Mouse (Mus musculus) midbrain, embryonic 15.5 days (tissue): ENCODE results near the gene Rai2. TPM values are rescaled to one million over a fixed set of nuclear protein-coding genes. Genes with fewer than 3 reads are reported as not detected.
"Not testable (repeated sequence)": the region's sequence is repeated elsewhere in the genome, so short reads cannot be mapped to it uniquely, and the experiment has no call there.

Experiments
- ATAC-seq: fragments of 200-750 bp; cut with Nextera tagmentation; replicated peaks from 2 replicates; pipeline ENCODE4 v1.8.0; 2017; ENCODE audit warnings: moderate TSS enrichment
- H3K27ac ChIP-seq: fragments of 300-500 bp; sonication (generic); 2 replicates; pipeline ENCODE4 v1.5.1; 2015; ENCODE audit warnings: mild to moderate bottlenecking, inconsistent platforms
- H3K27me3 ChIP-seq: fragments of 300-500 bp; sonication (generic); replicated peaks from 2 replicates; pipeline ENCODE4 v1.6.1; 2015; ENCODE audit warnings: inconsistent platforms
- H3K36me3 ChIP-seq: fragments of 300-500 bp; sonication (generic); replicated peaks from 2 replicates; pipeline ENCODE4 v1.6.1; 2015; ENCODE audit warnings: inconsistent platforms
- H3K4me1 ChIP-seq: fragments of 300-500 bp; sonication (generic); 2 replicates; pipeline ENCODE4 v1.6.1; 2015; ENCODE audit warnings: inconsistent platforms
- H3K4me2 ChIP-seq: fragments of 300-500 bp; sonication (generic); 2 replicates; pipeline ENCODE4 v1.6.1; 2015; ENCODE audit warnings: inconsistent platforms, mild to moderate bottlenecking, moderate library complexity
- H3K4me3 ChIP-seq: fragments of 300-500 bp; sonication (generic); 2 replicates; pipeline ENCODE4 v1.5.1; 2015; ENCODE audit warnings: mild to moderate bottlenecking, inconsistent platforms
- H3K9ac ChIP-seq: fragments of 300-500 bp; sonication (generic); 2 replicates; pipeline ENCODE4 v1.6.1; 2015; ENCODE audit warnings: mild to moderate bottlenecking, inconsistent platforms
- H3K9me3 ChIP-seq: fragments of 300-500 bp; sonication (generic); 2 replicates; pipeline ENCODE4 v1.6.1; 2016; ENCODE audit warnings: inconsistent platforms
- WGBS: fragments of 180-500 bp; shearing (Covaris S2); methylation state at CpG from one replicate; pipeline ENCODE4 v1.1.7; 2015; ENCODE audit warnings: mixed read lengths; 5-methylcytosine and 5-hydroxymethylcytosine counted together
- polyA plus RNA-seq: library from polyadenylated mRNA; unstranded; fragments of >200 nt; fragmentation: Nextera tagmentation; extraction: Ambion mirVana; gene quantifications from 2 replicates; pipeline ENCODE4 v1.2.1, GENCODE M21; 2015

Gene Rai2
- polyA plus RNA-seq, 1 experiment from 2014 or later, result 14.3 TPM

- H3K36me3 ChIP-seq, result no peaks in the 10 kb centered on the region
- peaks cover 19% of the 10 kb centered on the region for H3K27me3 ChIP-seq
- H3K27ac ChIP-seq, result no peak overlapping the region
- H3K9ac ChIP-seq, result no peak overlapping the region
- no peaks in the 10 kb centered on the region for H3K9me3 ChIP-seq
- H3K4me2 ChIP-seq, result no peak overlapping the region
- H3K4me1 ChIP-seq, result no peaks in the 10 kb centered on the region
- H3K4me3 ChIP-seq, result no peak overlapping the region
- 0 out of 2 replicates have a peak, but pooled peaks have one; percentile 46 for ATAC-seq
- WGBS, result 72% methylated on average over 12 of the region's 12 CpGs
Observed at GRCm38 (mm10) chrX:161733581-161734309, 16.9 kb downstream of the Rai2 start.

- no peak overlapping the region for H3K9ac ChIP-seq
Observed at GRCm38 (mm10) chrX:161734310-161734676, 17.4 kb downstream of the Rai2 start.

GRCm38 (mm10) chrX:161739374-161739773 is 22.5 kb downstream of the Rai2 start:
- Histone ChIP-seq H3K9ac (no peak overlapping the region), H3K4me2 (no peak overlapping the region), H3K4me3 (no peak overlapping the region), H3K27me3 (peaks cover 32% of the 10 kb centered on the region), H3K4me1 (no peaks in the 10 kb centered on the region), H3K27ac (no peak overlapping the region), H3K36me3 (no peaks in the 10 kb centered on the region), H3K9me3 (no peaks in the 10 kb centered on the region)
- no peak for ATAC-seq
- 61% methylated on average over 1 of the region's 1 CpGs for WGBS

More at GRCm38 (mm10) chrX:161734310-161734676, 17.4 kb downstream of the Rai2 start:
- ATAC-seq, result no peak
- H3K9me3 ChIP-seq, result no peaks in the 10 kb centered on the region
- peaks cover 19% of the 10 kb centered on the region for H3K27me3 ChIP-seq
- H3K4me3 ChIP-seq, result no peak overlapping the region
- H3K4me1 ChIP-seq, result no peaks in the 10 kb centered on the region
- H3K4me2 ChIP-seq, result no peak overlapping the region
- 74% methylated on average over 4 of the region's 4 CpGs for WGBS
- no peak overlapping the region for H3K27ac ChIP-seq
- no peaks in the 10 kb centered on the region for H3K36me3 ChIP-seq

- no peak overlapping the region for H3K4me3 ChIP-seq
- ATAC-seq, result no peak
- H3K4me2 ChIP-seq, result no peak overlapping the region
- H3K4me1 ChIP-seq, result no peaks in the 10 kb centered on the region
- 64% methylated on average over 3 of the region's 3 CpGs for WGBS
- no peak overlapping the region for H3K9ac ChIP-seq
- no peak overlapping the region for H3K27ac ChIP-seq
- H3K9me3 ChIP-seq, result no peaks in the 10 kb centered on the region
- H3K36me3 ChIP-seq, result no peaks in the 10 kb centered on the region
- H3K27me3 ChIP-seq, result peaks cover 23% of the 10 kb centered on the region
Observed at GRCm38 (mm10) chrX:161743080-161743479, 26.2 kb downstream of the Rai2 start.

- H3K4me1 ChIP-seq, result no peaks in the 10 kb centered on the region
- no peak overlapping the region for H3K27ac ChIP-seq
- no peak overlapping the region for H3K9ac ChIP-seq
- H3K27me3 ChIP-seq, result peaks cover 23% of the 10 kb centered on the region
- no peaks in the 10 kb centered on the region for H3K9me3 ChIP-seq
- no peak for ATAC-seq
- no peaks in the 10 kb centered on the region for H3K36me3 ChIP-seq
- WGBS, result 88% methylated on average over 3 of the region's 3 CpGs
- H3K4me2 ChIP-seq, result no peak overlapping the region
- H3K4me3 ChIP-seq, result no peak overlapping the region
Observed at GRCm38 (mm10) chrX:161745296-161745695, 28.4 kb downstream of the Rai2 start.

- Histone ChIP-seq H3K4me2 (no peak overlapping the region), H3K4me1 (no peaks in the 10 kb centered on the region), H3K4me3 (no peak overlapping the region), H3K27ac (no peak overlapping the region), H3K27me3 (peaks cover 16% of the 10 kb centered on the region), H3K9ac (no peak overlapping the region), H3K9me3 (no peaks in the 10 kb centered on the region), H3K36me3 (no peaks in the 10 kb centered on the region)
- WGBS, result 75% methylated on average over 2 of the region's 2 CpGs
- no peak for ATAC-seq
Observed at GRCm38 (mm10) chrX:161747337-161747736, 30.5 kb downstream of the Rai2 start.

- no peak overlapping the region for H3K27ac ChIP-seq
- no peaks in the 10 kb centered on the region for H3K4me1 ChIP-seq
- no peaks in the 10 kb centered on the region for H3K36me3 ChIP-seq
- ATAC-seq, result no peak
- no peak overlapping the region for H3K4me2 ChIP-seq
- H3K9me3 ChIP-seq, result no peaks in the 10 kb centered on the region
- no peak overlapping the region for H3K4me3 ChIP-seq
- 54% methylated on average over 2 of the region's 2 CpGs for WGBS
- H3K27me3 ChIP-seq, result peaks cover 19% of the 10 kb centered on the region
- no peak overlapping the region for H3K9ac ChIP-seq
Observed at GRCm38 (mm10) chrX:161753514-161753913, 36.6 kb downstream of the Rai2 start.

- 40% methylated on average over 12 of the region's 12 CpGs for WGBS
- ATAC-seq, result peak; percentile 79
Observed at GRCm38 (mm10) chrX:161776321-161776962, 59.6 kb downstream of the Rai2 start.

GRCm38 (mm10) chrX:161780321-161781034 is 63.6 kb downstream of the Rai2 start:
- no peaks in the 10 kb centered on the region for H3K36me3 ChIP-seq
- H3K27me3 ChIP-seq, result peaks cover 8% of the 10 kb centered on the region
- H3K4me2 ChIP-seq, result no peak overlapping the region
- no peak overlapping the region for H3K27ac ChIP-seq
- no peak overlapping the region for H3K4me3 ChIP-seq
- H3K4me1 ChIP-seq, result peaks cover 2% of the 10 kb centered on the region; the same call in 1 of the 2 replicates
- H3K9ac ChIP-seq, result no peak overlapping the region
- 80% methylated on average over 6 of the region's 6 CpGs for WGBS
- no peaks in the 10 kb centered on the region for H3K9me3 ChIP-seq
- ATAC-seq, result no peak

More at GRCm38 (mm10) chrX:161776321-161776962, 59.6 kb downstream of the Rai2 start:
- Histone ChIP-seq H3K27me3 (peaks cover 4% of the 10 kb centered on the region), H3K4me2 (no peak overlapping the region), H3K4me1 (peaks cover 2% of the 10 kb centered on the region; the same call in 1 of the 2 replicates), H3K9me3 (no peaks in the 10 kb centered on the region), H3K27ac (no peak overlapping the region), H3K36me3 (no peaks in the 10 kb centered on the region), H3K4me3 (no peak overlapping the region), H3K9ac (no peak overlapping the region)

GRCm38 (mm10) chrX:161790182-161790581 is 73.3 kb downstream of the Rai2 start:
- H3K4me3 ChIP-seq, result no peak overlapping the region
- H3K4me1 ChIP-seq, result no peaks in the 10 kb centered on the region
- no peaks in the 10 kb centered on the region for H3K36me3 ChIP-seq
- H3K27ac ChIP-seq, result no peak overlapping the region
- no peak for ATAC-seq
- H3K9me3 ChIP-seq, result no peaks in the 10 kb centered on the region
- H3K27me3 ChIP-seq, result peaks cover 11% of the 10 kb centered on the region
- WGBS, result 26% methylated on average over 6 of the region's 6 CpGs
- H3K9ac ChIP-seq, result no peak overlapping the region
- H3K4me2 ChIP-seq, result no peak overlapping the region

GRCm38 (mm10) chrX:161826186-161826585 is 109.3 kb downstream of the Rai2 start:
- WGBS, result 20% methylated on average over 2 of the region's 2 CpGs
- not testable (repeated sequence) for ATAC-seq, H3K9me3 ChIP-seq

More at GRCm38 (mm10) chrX:161826186-161826585, 109.3 kb downstream of the Rai2 start:
- not testable (repeated sequence) for H3K36me3 ChIP-seq, H3K4me1 ChIP-seq, H3K4me2 ChIP-seq, H3K27me3 ChIP-seq, H3K9ac ChIP-seq, H3K4me3 ChIP-seq, H3K27ac ChIP-seq
